Mouse (Mus musculus): Measurements from ENCODE around the gene Ube2o.

Gene Ube2o

GRCm38 (mm10) chr11:116581376-116581814 is at the start of gene Ube2o:
Gene Ube2o (minus strand): TSS chr11:116581447.
- DNase-seq = peak; percentile 82

- no peak for DNase-seq
Observed at GRCm38 (mm10) chr11:116630171-116630965, 49.1 kb upstream of the Ube2o start.

GRCm38 (mm10) chr11:116629472-116629871 is 48.2 kb upstream of the Ube2o start:
- DNase-seq = no peak

GRCm38 (mm10) chr11:116628712-116629111 is 47.5 kb upstream of the Ube2o start:
- DNase-seq = peak; percentile 93

- DNase-seq = peak; percentile 53
Observed at GRCm38 (mm10) chr11:116627072-116628020, 46.1 kb upstream of the Ube2o start.

GRCm38 (mm10) chr11:116626299-116627071 is 45.2 kb upstream of the Ube2o start, which contains the start of gene Rhbdf2:
Gene Rhbdf2 (minus strand): TSS chr11:116627019.
- DNase-seq = no peak

- peak; percentile 52 for DNase-seq
Observed at GRCm38 (mm10) chr11:116625081-116626000, 44.1 kb upstream of the Ube2o start.

GRCm38 (mm10) chr11:116624131-116624832 is 43.0 kb upstream of the Ube2o start:
- DNase-seq = peak; percentile 93

GRCm38 (mm10) chr11:116623281-116624124 is 42.3 kb upstream of the Ube2o start:
- peak; percentile 54 for DNase-seq

- DNase-seq = peak; percentile 86
Observed at GRCm38 (mm10) chr11:116621258-116621704, 40.0 kb upstream of the Ube2o start.

- DNase-seq = no peak
Observed at GRCm38 (mm10) chr11:116620559-116621253, 39.5 kb upstream of the Ube2o start.

GRCm38 (mm10) chr11:116620073-116620472 is 38.8 kb upstream of the Ube2o start:
- no peak for DNase-seq

- DNase-seq = no peak
Observed at GRCm38 (mm10) chr11:116619561-116619960, 38.3 kb upstream of the Ube2o start.

- peak; percentile 81 for DNase-seq
Observed at GRCm38 (mm10) chr11:116619156-116619555, 37.9 kb upstream of the Ube2o start.

- no peak for DNase-seq
Observed at GRCm38 (mm10) chr11:116618666-116619065, 37.4 kb upstream of the Ube2o start.

GRCm38 (mm10) chr11:116617641-116618040 is 36.4 kb upstream of the Ube2o start:
- no peak for DNase-seq

GRCm38 (mm10) chr11:116616438-116617118 is 35.3 kb upstream of the Ube2o start:
- DNase-seq = no peak

GRCm38 (mm10) chr11:116615735-116616437 is 34.6 kb upstream of the Ube2o start:
- DNase-seq = peak; percentile 60

Measured in kidney, adult 9 months (tissue).